Mouse (Mus musculus) neural tube, embryonic 13.5 days (tissue): Measurements from ENCODE around the gene Bcat1. TPM values are rescaled to one million over a fixed set of nuclear protein-coding genes. Genes with fewer than 3 reads are reported as not detected.

ENCODE experiments used
- ATAC-seq: fragments of 200-750 bp; cut with Nextera tagmentation; 2 replicates; pipeline ENCODE4 v1.8.0; 2017; ENCODE audit warnings: low read depth, mild to moderate bottlenecking, moderate TSS enrichment, moderate library complexity
- H3K27ac ChIP-seq: fragments of 300-500 bp; sonication (generic); replicated peaks from 2 replicates; pipeline ENCODE4 v1.5.1; 2015; ENCODE audit warnings: moderate library complexity, mild to moderate bottlenecking, inconsistent platforms
- H3K27me3 ChIP-seq: fragments of 300-500 bp; sonication (generic); 2 replicates; pipeline ENCODE4 v1.6.1; 2015; ENCODE audit warnings: mild to moderate bottlenecking, inconsistent platforms
- H3K36me3 ChIP-seq: fragments of 300-500 bp; sonication (generic); 2 replicates; pipeline ENCODE4 v1.6.1; 2015; ENCODE audit warnings: mild to moderate bottlenecking, inconsistent platforms
- H3K4me1 ChIP-seq: fragments of 300-500 bp; sonication (generic); replicated peaks from 2 replicates; pipeline ENCODE4 v1.6.1; 2015; ENCODE audit warnings: inconsistent platforms
- H3K4me2 ChIP-seq: fragments of 300-500 bp; sonication (generic); 2 replicates; pipeline ENCODE4 v1.6.1; 2015; ENCODE audit warnings: inconsistent platforms, mild to moderate bottlenecking, moderate library complexity
- H3K4me3 ChIP-seq: fragments of 300-500 bp; sonication (generic); 2 replicates; pipeline ENCODE4 v1.5.1; 2015; ENCODE audit warnings: mild to moderate bottlenecking, inconsistent platforms
- H3K9ac ChIP-seq: fragments of 300-500 bp; sonication (generic); 2 replicates; pipeline ENCODE4 v1.6.1; 2015; ENCODE audit warnings: moderate library complexity, mild to moderate bottlenecking, inconsistent platforms
- H3K9me3 ChIP-seq: fragments of 300-500 bp; sonication (generic); 2 replicates; pipeline ENCODE4 v1.6.1; 2016; ENCODE audit warnings: inconsistent platforms
- WGBS: fragments of 180-500 bp; shearing (Covaris S2); methylation state at CpG from one replicate; pipeline ENCODE4 v1.1.7; 2015; 5-methylcytosine and 5-hydroxymethylcytosine counted together
- polyA plus RNA-seq: library from polyadenylated mRNA; unstranded; fragments of >200 nt; fragmentation: Nextera tagmentation; extraction: Ambion mirVana; gene quantifications from 2 replicates; pipeline ENCODE4 v1.2.1, GENCODE M21; 2015

Bcat1 gene
- polyA plus RNA-seq, 1 experiment from 2014 or later: 88.7 TPM

- Histone ChIP-seq H3K4me3 (no peak overlapping the region), H3K36me3 (no peaks in the 10 kb centered on the region), H3K9ac (no peak overlapping the region), H3K4me2 (no peak overlapping the region), H3K9me3 (no peaks in the 10 kb centered on the region), H3K27ac (no peak overlapping the region), H3K27me3 (no peaks in the 10 kb centered on the region), H3K4me1 (no peaks in the 10 kb centered on the region)
- ATAC-seq: no peak
- WGBS: 85% methylated on average over 4 of the region's 4 CpGs
Observed at GRCm38 (mm10) chr6:145089373-145089772, 13.4 kb upstream of the Bcat1 start.

- 48% methylated on average over 4 of the region's 4 CpGs for WGBS
- ATAC-seq: no peak
- no peak overlapping the region for H3K4me2 ChIP-seq
Observed at GRCm38 (mm10) chr6:145088451-145089113, 12.6 kb upstream of the Bcat1 start.

GRCm38 (mm10) chr6:145084343-145085117 is 8.5 kb upstream of the Bcat1 start:
- Histone ChIP-seq H3K4me2 (no peak overlapping the region), H3K27ac (no peak overlapping the region), H3K4me1 (no peaks in the 10 kb centered on the region), H3K27me3 (no peaks in the 10 kb centered on the region), H3K36me3 (no peaks in the 10 kb centered on the region), H3K9me3 (no peaks in the 10 kb centered on the region), H3K4me3 (no peak overlapping the region), H3K9ac (no peak overlapping the region)
- WGBS: 90% methylated on average over 8 of the region's 8 CpGs
- ATAC-seq: no peak

More at GRCm38 (mm10) chr6:145088451-145089113, 12.6 kb upstream of the Bcat1 start:
- no peak overlapping the region for H3K27ac ChIP-seq
- H3K9me3 ChIP-seq: no peaks in the 10 kb centered on the region
- H3K4me3 ChIP-seq: no peak overlapping the region
- H3K36me3 ChIP-seq: no peaks in the 10 kb centered on the region
- no peak overlapping the region for H3K9ac ChIP-seq
- H3K27me3 ChIP-seq: no peaks in the 10 kb centered on the region
- no peaks in the 10 kb centered on the region for H3K4me1 ChIP-seq

DNA sequence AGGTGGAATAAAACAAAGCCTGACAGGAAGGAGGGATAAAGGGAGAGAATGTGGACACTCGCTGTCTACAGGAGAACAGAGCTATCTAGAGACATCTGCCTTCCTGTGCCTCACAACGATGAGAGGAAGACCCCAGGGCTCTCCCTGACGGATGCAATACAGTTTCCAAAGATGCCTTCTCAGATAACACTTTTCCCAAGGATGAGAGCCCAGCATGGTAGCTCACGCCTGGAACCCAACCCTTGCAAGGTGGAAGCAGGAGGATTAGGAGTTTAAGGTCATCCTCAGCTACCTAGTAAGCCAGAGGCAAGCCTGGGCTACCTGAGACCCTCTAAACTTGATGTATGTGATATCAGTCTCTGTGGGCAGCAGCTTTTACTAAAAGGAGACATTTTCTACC is 5.7 kb upstream of the Bcat1 start:
- H3K27ac ChIP-seq: no peak overlapping the region
- 80% methylated on average over 4 of the region's 4 CpGs for WGBS

GRCm38 (mm10) chr6:145079087-145079759 is 3.2 kb upstream of the Bcat1 start:
- no peak overlapping the region for H3K9ac ChIP-seq
- H3K4me1 ChIP-seq: peaks cover 14% of the 10 kb centered on the region; the same call in 1 of the 2 replicates
- no peak overlapping the region for H3K27ac ChIP-seq
- no peak overlapping the region for H3K4me2 ChIP-seq
- no peak overlapping the region for H3K4me3 ChIP-seq
- H3K9me3 ChIP-seq: no peaks in the 10 kb centered on the region
- no peak for ATAC-seq
- 75% methylated on average over 9 of the region's 9 CpGs for WGBS
- no peaks in the 10 kb centered on the region for H3K27me3 ChIP-seq
- H3K36me3 ChIP-seq: no peaks in the 10 kb centered on the region

More for the DNA sequence above, 5.7 kb upstream of the Bcat1 start:
- no peaks in the 10 kb centered on the region for H3K9me3 ChIP-seq
- no peak for ATAC-seq
- H3K4me2 ChIP-seq: no peak overlapping the region
- no peak overlapping the region for H3K9ac ChIP-seq
- no peak overlapping the region for H3K4me3 ChIP-seq
- no peaks in the 10 kb centered on the region for H3K27me3 ChIP-seq
- H3K4me1 ChIP-seq: no peaks in the 10 kb centered on the region
- H3K36me3 ChIP-seq: no peaks in the 10 kb centered on the region

- Histone ChIP-seq H3K9ac (peak overlapping the region; percentile 65), H3K4me1 (peaks cover 14% of the 10 kb centered on the region; the same call in 1 of the 2 replicates), H3K4me2 (peak overlapping the region; percentile 98), H3K27ac (no peak overlapping the region), H3K4me3 (peak overlapping the region; percentile 45), H3K36me3 (no peaks in the 10 kb centered on the region), H3K27me3 (0 out of 2 replicates have a peak, but pooled peaks cover 3% of the 10 kb centered on the region), H3K9me3 (no peaks in the 10 kb centered on the region)
- 15% methylated on average over 9 of the region's 9 CpGs for WGBS
- ATAC-seq: no peak
Observed at GRCm38 (mm10) chr6:145076286-145076685, 302 bp upstream of the Bcat1 start.

- ATAC-seq: peak; percentile 58; the same call in 1 of the 2 replicates
- Histone ChIP-seq H3K4me2 (peak overlapping the region; percentile 98), H3K27ac (no peak overlapping the region), H3K4me1 (peaks cover 14% of the 10 kb centered on the region; the same call in 1 of the 2 replicates), H3K27me3 (0 out of 2 replicates have a peak, but pooled peaks cover 3% of the 10 kb centered on the region), H3K9ac (peak overlapping the region; percentile 65), H3K9me3 (no peaks in the 10 kb centered on the region), H3K4me3 (peak overlapping the region; percentile 45), H3K36me3 (no peaks in the 10 kb centered on the region)
- under 1% methylated on average over 20 of the region's 20 CpGs for WGBS
Observed at GRCm38 (mm10) chr6:145075088-145075547, 866 bp downstream of the Bcat1 start.

- peak overlapping the region; percentile 98; the same call in 1 of the 2 replicates for H3K4me2 ChIP-seq
- no peak overlapping the region for H3K4me3 ChIP-seq
- no peak overlapping the region for H3K9ac ChIP-seq
- H3K9me3 ChIP-seq: no peaks in the 10 kb centered on the region
- H3K4me1 ChIP-seq: peaks cover 14% of the 10 kb centered on the region; the same call in 1 of the 2 replicates
- ATAC-seq: no peak
- no peak overlapping the region for H3K27ac ChIP-seq
- 0 out of 2 replicates have a peak, but pooled peaks cover 3% of the 10 kb centered on the region for H3K27me3 ChIP-seq
- H3K36me3 ChIP-seq: no peaks in the 10 kb centered on the region
Observed at GRCm38 (mm10) chr6:145074461-145074860, 1.5 kb downstream of the Bcat1 start.

GRCm38 (mm10) chr6:145069921-145070320 is 6.1 kb downstream of the Bcat1 start:
- Histone ChIP-seq H3K36me3 (no peaks in the 10 kb centered on the region), H3K9ac (no peak overlapping the region), H3K4me2 (no peak overlapping the region), H3K9me3 (no peaks in the 10 kb centered on the region), H3K4me1 (0 out of 2 replicates have a peak, but pooled peaks cover under 1% of the 10 kb centered on the region), H3K4me3 (no peak overlapping the region), H3K27ac (no peak overlapping the region), H3K27me3 (0 out of 2 replicates have a peak, but pooled peaks cover 3% of the 10 kb centered on the region)
- 86% methylated on average over 2 of the region's 2 CpGs for WGBS
- no peak for ATAC-seq

- ATAC-seq: no peak
- 96% methylated on average over 7 of the region's 7 CpGs for whole genome bisulfite sequencing
- no peaks in the 10 kb centered on the region for H3K36me3 ChIP-seq
- H3K4me2 ChIP-seq: no peak overlapping the region
- no peak overlapping the region for H3K4me3 ChIP-seq
- no peak overlapping the region for H3K27ac ChIP-seq
- no peaks in the 10 kb centered on the region for H3K4me1 ChIP-seq
- H3K9ac ChIP-seq: no peak overlapping the region
- H3K9me3 ChIP-seq: no peaks in the 10 kb centered on the region
- 0 out of 2 replicates have a peak, but pooled peaks cover 3% of the 10 kb centered on the region for H3K27me3 ChIP-seq
Observed at GRCm38 (mm10) chr6:145069397-145069796, 6.6 kb downstream of the Bcat1 start.

- no peak overlapping the region for H3K9ac ChIP-seq
- H3K4me1 ChIP-seq: no peaks in the 10 kb centered on the region
- H3K4me3 ChIP-seq: no peak overlapping the region
- no peaks in the 10 kb centered on the region for H3K27me3 ChIP-seq
- ATAC-seq: no peak
- 87% methylated on average over 8 of the region's 8 CpGs for WGBS
- no peaks in the 10 kb centered on the region for H3K36me3 ChIP-seq
- H3K27ac ChIP-seq: no peak overlapping the region
- H3K9me3 ChIP-seq: no peaks in the 10 kb centered on the region
- no peak overlapping the region for H3K4me2 ChIP-seq
Observed at GRCm38 (mm10) chr6:145067679-145068078, 8.3 kb downstream of the Bcat1 start.

GRCm38 (mm10) chr6:145066416-145066815 is 9.6 kb downstream of the Bcat1 start:
- H3K9ac ChIP-seq: no peak overlapping the region
- no peaks in the 10 kb centered on the region for H3K36me3 ChIP-seq
- H3K4me3 ChIP-seq: no peak overlapping the region
- no peak for ATAC-seq
- H3K4me1 ChIP-seq: no peaks in the 10 kb centered on the region
- no peak overlapping the region for H3K4me2 ChIP-seq
- WGBS: 81% methylated on average over 6 of the region's 6 CpGs
- H3K27ac ChIP-seq: no peak overlapping the region
- H3K27me3 ChIP-seq: no peaks in the 10 kb centered on the region
- H3K9me3 ChIP-seq: no peaks in the 10 kb centered on the region
